Mouse (Mus musculus): ENCODE data around the gene Eif6.

The Eif6 gene

GRCm38 (mm10) chr2:155787949-155788931 is 38.5 kb downstream of the Eif6 start:
- no peak for DNase-seq (ENCODE audit: low read depth, low spot score)

GRCm38 (mm10) chr2:155786905-155787304 is 39.8 kb downstream of the Eif6 start:
- DNase-seq (ENCODE audit: low read depth, low spot score): no peak

- no peak for DNase-seq (ENCODE audit: low read depth, low spot score)
These were observed 42.2 kb downstream of the Eif6 start for GRCm38 (mm10) chr2:155784534-155784933.

GRCm38 (mm10) chr2:155779506-155779905 is 47.2 kb downstream of the Eif6 start:
- no peak for DNase-seq (ENCODE audit: low read depth, low spot score)

GRCm38 (mm10) chr2:155779066-155779465 is 47.7 kb downstream of the Eif6 start:
- DNase-seq (ENCODE audit: low read depth, low spot score): no peak

GRCm38 (mm10) chr2:155778004-155778403 is 48.7 kb downstream of the Eif6 start:
- DNase-seq (ENCODE audit: low read depth, low spot score): no peak

- no peak for DNase-seq (ENCODE audit: low read depth, low spot score)
These were observed 49.1 kb downstream of the Eif6 start for GRCm38 (mm10) chr2:155777688-155777985.

- DNase-seq (ENCODE audit: low read depth, low spot score): no peak
These were observed 49.7 kb downstream of the Eif6 start for GRCm38 (mm10) chr2:155776824-155777687.

GRCm38 (mm10) chr2:155775685-155776263 is 51.0 kb downstream of the Eif6 start:
- DNase-seq (ENCODE audit: low read depth, low spot score): no peak

- no peak for DNase-seq (ENCODE audit: low read depth, low spot score)
These were observed 51.6 kb downstream of the Eif6 start, which contains the start of gene Mmp24 for GRCm38 (mm10) chr2:155774927-155775684. Gene Mmp24, plus strand, starts transcription at chr2:155775342.

GRCm38 (mm10) chr2:155774261-155774926 is 52.3 kb downstream of the Eif6 start:
- no peak for DNase-seq (ENCODE audit: low read depth, low spot score)

GRCm38 (mm10) chr2:155773664-155774063 is 53.1 kb downstream of the Eif6 start:
- no peak for DNase-seq (ENCODE audit: low read depth, low spot score)

Measured in c-Kit-negative CD71-positive TER-119-positive erythroid progenitor cells, embryonic 14.5 days (primary cell).